Mouse (Mus musculus) bone marrow, adult 2 months (tissue): ENCODE measurements around the gene Dlst. TPM values are rescaled to one million over a fixed set of nuclear protein-coding genes. Genes with fewer than 3 reads are reported as not detected.

ENCODE experiments used
- H3K27ac ChIP-seq: fragments of 200-500 bp; 2 replicates; pipeline ENCODE4 v1.5.1; 2012; ENCODE audit warnings: low read depth, mild to moderate bottlenecking, control low read depth, inconsistent platforms, low read length; ENCODE audit not compliant: control insufficient read depth, poor library complexity, insufficient read depth
- H3K4me1 ChIP-seq: fragments of 200-500 bp; 2 replicates; pipeline ENCODE4 v1.6.1; 2011; ENCODE audit warnings: low read length; ENCODE audit not compliant: control insufficient read depth, insufficient read depth
- H3K4me3 ChIP-seq: fragments of 200-500 bp; replicated peaks from 2 replicates; pipeline ENCODE3; 2011; ENCODE audit warnings: mild to moderate bottlenecking, low read depth, low read length, control low read depth; ENCODE audit not compliant: control insufficient read depth
- CTCF ChIP-seq: fragments of 200-500 bp; IDR thresholded peaks from 2 replicates; pipeline ENCODE4 v1.5.1; 2011; ENCODE audit warnings: low read length, control low read depth; ENCODE audit not compliant: control insufficient read depth, insufficient read depth
- POLR2A ChIP-seq: fragments of 200-500 bp; IDR thresholded peaks from 2 replicates; pipeline ENCODE4 v1.6.1; 2011; ENCODE audit warnings: low read depth, mild to moderate bottlenecking, control low read depth, low read length, borderline replicate concordance; ENCODE audit not compliant: control insufficient read depth
- WGBS: fragments of 180-500 bp; shearing (Covaris S2); methylation state at CpG from one replicate; pipeline ENCODE4 v1.1.7; 2018; 5-methylcytosine and 5-hydroxymethylcytosine counted together
- polyA plus RNA-seq: library from polyadenylated mRNA; stranded (reverse); fragments of >200 nt; gene quantifications from 2 replicates; pipeline ENCODE4 v1.2.4, GENCODE M21; 2011; ENCODE audit warnings: low replicate concordance; ENCODE audit not compliant: missing spikeins, insufficient read depth, insufficient read length

Dlst gene
- polyA plus RNA-seq, 1 experiment: 102 TPM

GRCm38 (mm10) chr12:85150321-85151001 is 39.8 kb downstream of the Dlst start:
- Histone ChIP-seq H3K27ac (peak overlapping the region; percentile 15; the same call in 1 of the 2 replicates), H3K4me3 (no peak overlapping the region), H3K4me1 (peaks cover 5% of the 10 kb centered on the region)
- no peak for TF ChIP-seq POLR2A
- TF ChIP-seq CTCF: no peak
- WGBS: 43% methylated on average over 20 of the region's 20 CpGs

GRCm38 (mm10) chr12:85151002-85151774 is 40.6 kb downstream of the Dlst start, which contains the start of gene Rps6kl1:
Gene Rps6kl1, minus strand, starts transcription at chr12:85151264.
- H3K4me1 ChIP-seq: peaks cover 5% of the 10 kb centered on the region
- TF ChIP-seq CTCF (no peak), POLR2A (no peak)
- WGBS: 19% methylated on average over 28 of the region's 28 CpGs
- H3K4me3 ChIP-seq: no peak within 1 kb of the TSS
- H3K27ac ChIP-seq: peak within 1 kb of the TSS; percentile 15; the same call in 1 of the 2 replicates

- H3K4me1 ChIP-seq: peaks cover 5% of the 10 kb centered on the region
- no peak overlapping the region for H3K4me3 ChIP-seq
- WGBS: 52% methylated on average over 3 of the region's 3 CpGs
- TF ChIP-seq CTCF (no peak), POLR2A (no peak)
- no peak overlapping the region for H3K27ac ChIP-seq
Measured at GRCm38 (mm10) chr12:85153011-85153410, 42.4 kb downstream of the Dlst start.

- peaks cover 3% of the 10 kb centered on the region; the same call in 1 of the 2 replicates for H3K4me1 ChIP-seq
- no peak overlapping the region for H3K4me3 ChIP-seq
- no peak overlapping the region for H3K27ac ChIP-seq
- 39% methylated on average over 6 of the region's 6 CpGs for WGBS
- TF ChIP-seq POLR2A (no peak), CTCF (no peak)
Measured at GRCm38 (mm10) chr12:85156324-85156723, 45.7 kb downstream of the Dlst start.

GRCm38 (mm10) chr12:85157797-85158460 is 47.3 kb downstream of the Dlst start:
- Histone ChIP-seq H3K27ac (no peak overlapping the region), H3K4me1 (no peaks in the 10 kb centered on the region; the same call in 1 of the 2 replicates), H3K4me3 (no peak overlapping the region)
- 82% methylated on average over 14 of the region's 14 CpGs for WGBS
- TF ChIP-seq POLR2A (no peak), CTCF (no peak)

GRCm38 (mm10) chr12:85158801-85159200 is 48.2 kb downstream of the Dlst start:
- Histone ChIP-seq H3K27ac (no peak overlapping the region), H3K4me3 (no peak overlapping the region), H3K4me1 (no peaks in the 10 kb centered on the region)
- 89% methylated on average over 8 of the region's 8 CpGs for WGBS
- TF ChIP-seq CTCF (no peak), POLR2A (no peak)

- Histone ChIP-seq H3K4me3 (no peak overlapping the region), H3K4me1 (no peaks in the 10 kb centered on the region), H3K27ac (no peak overlapping the region)
- WGBS: 69% methylated on average over 5 of the region's 5 CpGs
- TF ChIP-seq CTCF (no peak), POLR2A (no peak)
Measured at GRCm38 (mm10) chr12:85159592-85159991, 49.0 kb downstream of the Dlst start.

GRCm38 (mm10) chr12:85164996-85165395 is 54.4 kb downstream of the Dlst start:
- TF ChIP-seq CTCF: no peak
- no peak for TF ChIP-seq POLR2A
- H3K27ac ChIP-seq: no peak overlapping the region
- no peaks in the 10 kb centered on the region for H3K4me1 ChIP-seq
- no peak overlapping the region for H3K4me3 ChIP-seq
- WGBS: 78% methylated on average over 5 of the region's 5 CpGs
